Mouse (Mus musculus): ENCODE results near the gene St6galnac3. TPM values are rescaled to one million over a fixed set of nuclear protein-coding genes. Genes with fewer than 3 reads are reported as not detected.
A peak's percentile ranks its signal among the peaks of the same experiment; 100 is the strongest.

St6galnac3 gene
- polyA plus RNA-seq, 1 experiment from 2014 or later, result 34.4 TPM

DNA sequence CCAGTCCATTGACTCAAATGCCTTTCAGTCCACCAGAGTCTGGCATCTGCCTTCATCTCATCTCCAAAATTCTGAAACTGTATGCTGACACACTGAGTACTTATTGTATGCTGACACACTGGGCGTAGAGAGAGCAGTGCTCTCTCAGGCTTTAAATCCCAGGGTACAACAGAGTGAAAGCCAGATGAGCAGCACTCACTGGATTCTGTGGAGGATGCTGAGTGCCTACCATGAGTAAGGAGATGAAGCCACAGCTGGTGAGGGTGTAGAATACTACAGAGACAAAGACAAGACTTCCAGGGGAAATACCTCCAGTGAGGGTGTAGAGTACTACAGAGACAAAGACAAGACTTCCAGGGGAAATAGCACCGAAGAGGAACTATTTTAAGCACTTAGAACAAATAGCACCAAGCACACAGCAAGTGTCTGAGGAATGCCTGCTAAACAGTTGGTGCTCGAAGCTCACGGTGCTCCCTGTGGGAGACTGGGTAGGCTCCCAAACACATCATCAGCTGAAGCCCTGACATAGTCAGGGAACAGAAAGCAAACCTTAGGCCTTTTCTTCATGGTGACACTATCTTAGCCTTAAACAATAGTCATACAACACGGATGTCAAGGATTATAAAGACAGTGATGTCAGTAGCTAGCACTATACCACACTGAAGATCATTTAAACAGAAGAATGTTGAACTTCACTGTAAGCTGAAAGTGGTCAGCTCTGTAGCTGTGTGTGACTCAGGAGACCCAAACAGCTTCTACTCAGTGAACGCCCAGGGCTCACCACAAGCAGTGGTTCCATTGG lies 370.6 kb downstream of the St6galnac3 start:
- ATAC-seq (replicated peaks; ENCODE audit: low FRiP score, low read depth) (no peak), DNase-seq (ENCODE audit: low spot score) (no peak)
- Histone ChIP-seq H3K4me2 (ENCODE audit: low read length) (no peak overlapping the region), H3K9ac (ENCODE audit: low read depth, low read length) (no peak overlapping the region), H3K36me3 (ENCODE audit: insufficient read depth, low read length) (no peaks in the 10 kb centered on the region), H3K4me3 (replicated peaks; ENCODE audit: low read depth, low read length) (no peak overlapping the region), H3K27me3 (ENCODE audit: insufficient read depth, low read length) (no peaks in the 10 kb centered on the region), H3K4me1 (replicated peaks; ENCODE audit: insufficient read depth, low read length) (no peaks in the 10 kb centered on the region), H3K9me3 (replicated peaks; ENCODE audit: low read length) (no peaks in the 10 kb centered on the region), H3K27ac (no peak overlapping the region)
- no peak for TF ChIP-seq CTCF (IDR thresholded peaks at IDR 0.05; ENCODE audit: low read depth)
- 84% methylated on average over 6 of the region's 6 CpGs for WGBS

- no peak overlapping the region for H3K4me2 ChIP-seq (ENCODE audit: low read length)
- H3K9me3 ChIP-seq (replicated peaks; ENCODE audit: low read length), result no peaks in the 10 kb centered on the region
- no peak for TF ChIP-seq CTCF (IDR thresholded peaks at IDR 0.05; ENCODE audit: low read depth)
- no peak overlapping the region for H3K4me3 ChIP-seq (replicated peaks; ENCODE audit: low read depth, low read length)
- DNase-seq (ENCODE audit: low spot score) (peak; percentile 44), ATAC-seq (replicated peaks; ENCODE audit: low FRiP score, low read depth) (0 out of 2 replicates have a peak, but pooled peaks have one; percentile 54)
- no peaks in the 10 kb centered on the region for H3K4me1 ChIP-seq (replicated peaks; ENCODE audit: insufficient read depth, low read length)
- H3K27me3 ChIP-seq (ENCODE audit: insufficient read depth, low read length), result no peaks in the 10 kb centered on the region
- no peak overlapping the region for H3K9ac ChIP-seq (ENCODE audit: low read depth, low read length)
- WGBS, result 73% methylated on average over 16 of the region's 16 CpGs
- H3K36me3 ChIP-seq (ENCODE audit: insufficient read depth, low read length), result no peaks in the 10 kb centered on the region
- no peak overlapping the region for H3K27ac ChIP-seq
Measured at GRCm38 (mm10) chr3:153353313-153354103, 371.5 kb downstream of the St6galnac3 start.

DNA sequence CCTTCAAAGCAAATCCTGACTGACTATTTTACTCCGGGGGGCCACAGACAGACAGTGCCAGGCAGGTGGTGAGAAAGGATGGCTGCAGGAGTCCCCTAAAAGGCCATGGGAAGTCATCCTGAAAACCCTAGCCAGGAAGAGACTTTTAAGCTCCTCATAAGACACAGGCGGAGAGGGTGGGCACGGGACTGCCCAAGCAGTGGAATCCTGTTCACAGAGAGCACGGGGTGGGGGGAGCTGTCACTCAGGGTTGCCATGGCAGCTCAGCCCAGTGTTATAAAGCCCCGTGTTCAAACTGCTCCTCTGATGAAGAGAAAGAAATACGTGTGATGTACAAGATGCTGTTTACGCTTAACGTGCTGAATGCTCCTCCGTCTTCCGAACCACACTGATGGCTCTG lies 375.0 kb downstream of the St6galnac3 start:
- DNase-seq (ENCODE audit: low spot score), result no peak
- no peak for ATAC-seq (replicated peaks; ENCODE audit: low FRiP score, low read depth)
- H3K36me3 ChIP-seq (ENCODE audit: insufficient read depth, low read length), result no peaks in the 10 kb centered on the region
- no peak overlapping the region for H3K4me3 ChIP-seq (replicated peaks; ENCODE audit: low read depth, low read length)
- no peaks in the 10 kb centered on the region for H3K9me3 ChIP-seq (replicated peaks; ENCODE audit: low read length)
- H3K4me2 ChIP-seq (ENCODE audit: low read length), result no peak overlapping the region
- H3K27me3 ChIP-seq (ENCODE audit: insufficient read depth, low read length), result no peaks in the 10 kb centered on the region
- WGBS, result 77% methylated on average over 10 of the region's 10 CpGs
- H3K27ac ChIP-seq, result no peak overlapping the region
- no peak for TF ChIP-seq CTCF (IDR thresholded peaks at IDR 0.05; ENCODE audit: low read depth)
- H3K9ac ChIP-seq (ENCODE audit: low read depth, low read length), result no peak overlapping the region
- H3K4me1 ChIP-seq (replicated peaks; ENCODE audit: insufficient read depth, low read length), result 0 out of 2 replicates have a peak, but pooled peaks cover 3% of the 10 kb centered on the region

GRCm38 (mm10) chr3:153348797-153349465 lies 376.0 kb downstream of the St6galnac3 start:
- no peak for ATAC-seq (replicated peaks; ENCODE audit: low FRiP score, low read depth)
- no peak overlapping the region for H3K4me3 ChIP-seq (replicated peaks; ENCODE audit: low read depth, low read length)
- no peak for DNase-seq (ENCODE audit: low spot score)
- no peaks in the 10 kb centered on the region for H3K9me3 ChIP-seq (replicated peaks; ENCODE audit: low read length)
- 91% methylated on average over 9 of the region's 9 CpGs for WGBS
- H3K36me3 ChIP-seq (ENCODE audit: insufficient read depth, low read length), result no peaks in the 10 kb centered on the region
- H3K4me2 ChIP-seq (ENCODE audit: low read length), result no peak overlapping the region
- TF ChIP-seq CTCF (IDR thresholded peaks at IDR 0.05; ENCODE audit: low read depth), result peak; percentile 30; the same call in 1 of the 2 replicates
- H3K27ac ChIP-seq, result no peak overlapping the region
- H3K27me3 ChIP-seq (ENCODE audit: insufficient read depth, low read length), result no peaks in the 10 kb centered on the region
- H3K9ac ChIP-seq (ENCODE audit: low read depth, low read length), result no peak overlapping the region
- 0 out of 2 replicates have a peak, but pooled peaks cover 3% of the 10 kb centered on the region for H3K4me1 ChIP-seq (replicated peaks; ENCODE audit: insufficient read depth, low read length)

- Histone ChIP-seq H3K9ac (ENCODE audit: low read depth, low read length) (no peak overlapping the region), H3K4me1 (replicated peaks; ENCODE audit: insufficient read depth, low read length) (0 out of 2 replicates have a peak, but pooled peaks cover 3% of the 10 kb centered on the region), H3K4me3 (replicated peaks; ENCODE audit: low read depth, low read length) (no peak overlapping the region), H3K4me2 (ENCODE audit: low read length) (no peak overlapping the region), H3K27ac (no peak overlapping the region), H3K36me3 (ENCODE audit: insufficient read depth, low read length) (no peaks in the 10 kb centered on the region), H3K27me3 (ENCODE audit: insufficient read depth, low read length) (no peaks in the 10 kb centered on the region), H3K9me3 (replicated peaks; ENCODE audit: low read length) (no peaks in the 10 kb centered on the region)
- TF ChIP-seq CTCF (IDR thresholded peaks at IDR 0.05; ENCODE audit: low read depth), result no peak
- ATAC-seq (replicated peaks; ENCODE audit: low FRiP score, low read depth) (no peak), DNase-seq (ENCODE audit: low spot score) (no peak)
- 78% methylated on average over 5 of the region's 5 CpGs for WGBS
Measured at GRCm38 (mm10) chr3:153344979-153345378, 380.0 kb downstream of the St6galnac3 start.

GRCm38 (mm10) chr3:153339940-153340339 lies 385.0 kb downstream of the St6galnac3 start:
- H3K27ac ChIP-seq, result no peak overlapping the region
- ATAC-seq (replicated peaks; ENCODE audit: low FRiP score, low read depth) (no peak), DNase-seq (ENCODE audit: low spot score) (no peak)
- H3K27me3 ChIP-seq (ENCODE audit: insufficient read depth, low read length), result no peaks in the 10 kb centered on the region
- H3K4me2 ChIP-seq (ENCODE audit: low read length), result no peak overlapping the region
- 63% methylated on average over 2 of the region's 2 CpGs for WGBS
- no peak for TF ChIP-seq CTCF (IDR thresholded peaks at IDR 0.05; ENCODE audit: low read depth)
- no peak overlapping the region for H3K9ac ChIP-seq (ENCODE audit: low read depth, low read length)
- H3K36me3 ChIP-seq (ENCODE audit: insufficient read depth, low read length), result no peaks in the 10 kb centered on the region
- H3K4me3 ChIP-seq (replicated peaks; ENCODE audit: low read depth, low read length), result no peak overlapping the region
- H3K9me3 ChIP-seq (replicated peaks; ENCODE audit: low read length), result no peaks in the 10 kb centered on the region
- no peaks in the 10 kb centered on the region for H3K4me1 ChIP-seq (replicated peaks; ENCODE audit: insufficient read depth, low read length)

Data from kidney, postnatal 0 days (tissue).